Mouse (Mus musculus) liver, embryonic 14.5 days (tissue): ENCODE results near the gene Metap2.

Source experiments
- CTCF ChIP-seq: IDR thresholded peaks from 2 replicates; pipeline ENCODE4 v1.5.1; 2016; ENCODE audit warnings: antibody characterized with exemption, low read depth, control low read depth
- EP300 ChIP-seq: IDR thresholded peaks from 2 replicates; pipeline ENCODE4 v1.6.1; 2016; ENCODE audit warnings: antibody characterized with exemption, low read depth

DNA sequence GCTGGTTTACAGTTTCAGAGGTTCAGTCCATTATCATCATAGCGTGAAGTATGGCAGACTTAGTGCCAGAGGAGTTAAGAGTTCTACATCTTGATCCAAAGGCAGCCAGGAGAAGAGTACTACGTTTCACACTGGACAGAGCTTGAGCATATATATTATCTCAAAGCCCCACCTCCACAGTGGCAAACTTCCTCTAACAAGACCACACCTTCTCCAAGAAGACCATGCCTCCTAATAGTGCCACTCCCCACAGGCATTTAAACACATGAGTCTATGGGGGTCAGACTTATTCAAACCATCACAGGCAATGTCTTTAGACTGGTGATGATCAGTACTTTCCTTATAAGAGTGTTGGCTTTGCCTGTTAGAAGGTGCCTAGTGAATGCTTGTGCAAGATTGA lies 21.2 kb upstream of the Metap2 start:
- TF ChIP-seq CTCF: no peak
- no peak for TF ChIP-seq EP300
